Mouse (Mus musculus): Measurements from ENCODE around the gene Bud31. TPM values are rescaled to one million over a fixed set of nuclear protein-coding genes. Genes with fewer than 3 reads are reported as not detected.
A peak's percentile ranks its signal among the peaks of the same experiment; 100 is the strongest.

Gene Bud31
- polyA plus RNA-seq, 1 experiment from 2014 or later = 186 TPM

DNA sequence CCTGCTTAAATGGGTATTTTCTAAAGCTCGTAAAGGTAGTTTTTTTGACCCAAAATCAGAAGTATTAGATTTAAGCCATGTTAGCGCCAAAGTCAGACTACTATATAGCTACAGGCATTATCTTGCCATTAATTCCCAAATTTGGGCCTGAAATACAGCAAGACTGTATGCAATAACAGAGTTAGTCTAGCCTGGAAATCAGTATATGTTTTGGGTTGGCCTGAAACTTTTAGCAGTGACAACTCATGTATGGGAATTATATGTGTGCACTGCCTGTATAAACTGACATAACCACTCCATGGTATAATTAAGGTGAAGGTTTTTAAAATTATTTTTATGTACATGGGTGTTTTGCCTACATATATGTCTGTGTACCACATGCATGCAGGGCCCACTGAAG is 51.8 kb downstream of the Bud31 start, which contains the start of gene Atp5j2:
Gene Atp5j2, minus strand, starts transcription at position 101 of the 400 bp plus-strand sequence.
- 84% methylated on average over 2 of the region's 2 CpGs for WGBS
- Histone ChIP-seq H3K9me3 (ENCODE audit: control insufficient read depth, low read depth, low read length) (no peaks in the 10 kb centered on the region), H3K36me3 (ENCODE audit: control insufficient read depth, insufficient read depth, low read length) (peaks cover 26% of the 10 kb centered on the region), H3K4me3 (ENCODE audit: low read depth, low read length) (peak within 1 kb of the TSS; percentile 64), H3K27ac (ENCODE audit: low read length) (peak within 1 kb of the TSS; percentile 58), H3K4me2 (replicated peaks; ENCODE audit: low read depth, low read length) (peak within 1 kb of the TSS; percentile 74), H3K4me1 (ENCODE audit: control insufficient read depth, insufficient read depth, low read length) (peaks cover 11% of the 10 kb centered on the region), H3K27me3 (ENCODE audit: control insufficient read depth, insufficient read depth, low read length) (no peaks in the 10 kb centered on the region), H3K9ac (replicated peaks; ENCODE audit: low read depth, low read length) (peak within 1 kb of the TSS; percentile 57)
- no peak for ATAC-seq (ENCODE audit: insufficient number of reproducible peaks, insufficient read depth, low FRiP score, low read depth)

Other genes with a start within 250 kb of the Bud31 start
- 15.6 and 21.7 TPM in 2 replicates for gene Smurf1, start 174.5 kb upstream of the Bud31 start, polyA plus RNA-seq (2014; fragmentation: Nextera tagmentation; extraction: Ambion mirVana)
- gene Gm4871, start 107.6 kb upstream of the Bud31 start, polyA plus RNA-seq (2014; fragmentation: Nextera tagmentation; extraction: Ambion mirVana) = not detected in 2 replicates
- not detected in 2 replicates for gene 1700018F24Rik, start 97.4 kb upstream of the Bud31 start, polyA plus RNA-seq (2014; fragmentation: Nextera tagmentation; extraction: Ambion mirVana)
- gene Arpc1a, start 56.5 kb upstream of the Bud31 start, polyA plus RNA-seq (2014; fragmentation: Nextera tagmentation; extraction: Ambion mirVana) = 150 and 152 TPM in 2 replicates
- not detected in 2 replicates for gene Kpna7, start 56.3 kb upstream of the Bud31 start, polyA plus RNA-seq (2014; fragmentation: Nextera tagmentation; extraction: Ambion mirVana)
- 144 and 163 TPM in 2 replicates for gene Arpc1b, start 26.1 kb upstream of the Bud31 start, polyA plus RNA-seq (2014; fragmentation: Nextera tagmentation; extraction: Ambion mirVana)
- 102 and 111 TPM in 2 replicates for gene Pdap1, start 124 bp upstream of the Bud31 start, polyA plus RNA-seq (2014; fragmentation: Nextera tagmentation; extraction: Ambion mirVana)
- gene Ptcd1, start 26.7 kb downstream of the Bud31 start, polyA plus RNA-seq (2014; fragmentation: Nextera tagmentation; extraction: Ambion mirVana) = 11.4 and 12.1 TPM in 2 replicates
- gene Cpsf4, start 26.9 kb downstream of the Bud31 start, polyA plus RNA-seq (2014; fragmentation: Nextera tagmentation; extraction: Ambion mirVana) = 26.4 and 28.2 TPM in 2 replicates
- gene Atp5j2, start 51.7 kb downstream of the Bud31 start, polyA plus RNA-seq (2014; fragmentation: Nextera tagmentation; extraction: Ambion mirVana) = 576 and 654 TPM in 2 replicates
- gene Zkscan14, start 61.5 kb downstream of the Bud31 start, polyA plus RNA-seq (2014; fragmentation: Nextera tagmentation; extraction: Ambion mirVana) = 9.0 and 9.6 TPM in 2 replicates
- gene Zkscan5, start 64.2 kb downstream of the Bud31 start, polyA plus RNA-seq (2014; fragmentation: Nextera tagmentation; extraction: Ambion mirVana) = 13.6 and 13.9 TPM in 2 replicates
- gene Zfp655, start 91.4 kb downstream of the Bud31 start, polyA plus RNA-seq (2014; fragmentation: Nextera tagmentation; extraction: Ambion mirVana) = 39.8 and 42.0 TPM in 2 replicates
- gene Zscan25, start 140.1 kb downstream of the Bud31 start, polyA plus RNA-seq (2014; fragmentation: Nextera tagmentation; extraction: Ambion mirVana) = 0.80 and 1.6 TPM in 2 replicates
- not detected in 2 replicates for gene Cyp3a57, start 204.9 kb downstream of the Bud31 start, polyA plus RNA-seq (2014; fragmentation: Nextera tagmentation; extraction: Ambion mirVana)